9 mouse cellular contexts compared by ENCODE assay signal in genomic region chr15:84393341-84393740, GRCm38 (mm10). TPM values are rescaled to one million over a fixed set of nuclear protein-coding genes. Genes with fewer than 3 reads are reported as not detected.
DNase-seq lines count a peak whose midpoint lies in the region; ATAC-seq and TF ChIP-seq lines count a peak whose summit lies in the region.
"Had no signal": no experiment of that assay in that cellular context is flagged by ENCODE, and none has a peak within 500 bp of the region (broad histone marks: within the 10 kb centered on the region; RNA-seq: fewer than 3 reads in every experiment).

No protein-coding gene starts in this region.

- no peaks in the 10 kb centered on the region for H3K36me3 ChIP-seq in forebrain, embryonic 10.5 days (replicated peaks)
- no peaks in the 10 kb centered on the region for H3K36me3 ChIP-seq in forebrain, embryonic 11.5 days (ENCODE audit: control insufficient read depth, insufficient read depth, low read length)
- H3K36me3 ChIP-seq in spleen, adult 2 months (ENCODE audit: control insufficient read depth, insufficient read depth, low read length) = no peaks in the 10 kb centered on the region
- H3K36me3 ChIP-seq in intestine, embryonic 15.5 days = no peaks in the 10 kb centered on the region
- H3K36me3 ChIP-seq: liver, embryonic 13.5 days had no signal

- H3K27ac ChIP-seq in forebrain, embryonic 10.5 days = peak overlapping the region; percentile 3; the same call in 1 of the 2 replicates
- no peak overlapping the region for H3K27ac ChIP-seq in forebrain, embryonic 11.5 days (ENCODE audit: low read depth, low read length)
- no peak overlapping the region for H3K27ac ChIP-seq in spleen, adult 2 months (ENCODE audit: insufficient read depth, low read length)
- H3K27ac ChIP-seq in intestine, embryonic 15.5 days = no peak overlapping the region
- H3K27ac ChIP-seq: liver, embryonic 13.5 days had no signal

- no peaks in the 10 kb centered on the region for H3K27me3 ChIP-seq in forebrain, embryonic 10.5 days (ENCODE audit: poor library complexity, severe bottlenecking)
- H3K27me3 ChIP-seq in forebrain, embryonic 11.5 days (ENCODE audit: control insufficient read depth, insufficient read depth, low read length) = no peaks in the 10 kb centered on the region; the same call in 1 of the 2 replicates
- no peaks in the 10 kb centered on the region for H3K27me3 ChIP-seq in spleen, adult 2 months (ENCODE audit: control insufficient read depth, insufficient read depth, low read length)
- no peaks in the 10 kb centered on the region for H3K27me3 ChIP-seq in intestine, embryonic 15.5 days (replicated peaks)
- H3K27me3 ChIP-seq: liver, embryonic 13.5 days had no signal

- WGBS in forebrain, embryonic 10.5 days = 52% methylated on average over 6 of the region's 6 CpGs
- WGBS in forebrain, embryonic 11.5 days = 53% methylated on average over 6 of the region's 6 CpGs
- WGBS in spleen, adult 2 months = 83% methylated on average over 6 of the region's 6 CpGs
- WGBS in intestine, embryonic 15.5 days = 36% methylated on average over 6 of the region's 6 CpGs

- ATAC-seq in forebrain, embryonic 11.5 days (replicated peaks; ENCODE audit: low FRiP score) = no peak
- peak; percentile 40 for ATAC-seq in intestine, embryonic 15.5 days
- no peak for ATAC-seq in frontal cortex, adult (ENCODE audit: low TSS enrichment)

- H3K4me2 ChIP-seq in forebrain, embryonic 11.5 days (ENCODE audit: low read depth, low read length, severe bottlenecking) = no peak overlapping the region
- H3K4me2 ChIP-seq in intestine, embryonic 15.5 days (replicated peaks) = no peak overlapping the region
- H3K4me2 ChIP-seq: liver, embryonic 13.5 days had no signal

- no peak overlapping the region for H3K4me3 ChIP-seq in forebrain, embryonic 10.5 days
- H3K4me3 ChIP-seq in forebrain, embryonic 11.5 days (ENCODE audit: low read depth, low read length) = no peak overlapping the region
- no peak overlapping the region for H3K4me3 ChIP-seq in spleen, adult 2 months (ENCODE audit: extremely low read depth, insufficient read depth, insufficient read length)
- no peak overlapping the region for H3K4me3 ChIP-seq in intestine, embryonic 15.5 days (replicated peaks)
- H3K4me3 ChIP-seq: liver, embryonic 13.5 days had no signal

- H3K4me1 ChIP-seq in forebrain, embryonic 10.5 days = peaks cover 17% of the 10 kb centered on the region
- 0 out of 2 replicates have a peak, but pooled peaks cover 2% of the 10 kb centered on the region for H3K4me1 ChIP-seq in forebrain, embryonic 11.5 days (replicated peaks; ENCODE audit: control insufficient read depth, insufficient read depth, low read length)
- no peaks in the 10 kb centered on the region for H3K4me1 ChIP-seq in spleen, adult 2 months (ENCODE audit: control insufficient read depth, insufficient read depth, insufficient read length)
- 0 out of 2 replicates have a peak, but pooled peaks cover 13% of the 10 kb centered on the region for H3K4me1 ChIP-seq in intestine, embryonic 15.5 days (replicated peaks)

- H3K9ac ChIP-seq in forebrain, embryonic 11.5 days (ENCODE audit: low read length) = no peak overlapping the region
- H3K9ac ChIP-seq in intestine, embryonic 15.5 days = no peak overlapping the region
- H3K9ac ChIP-seq: liver, embryonic 13.5 days had no signal

- peaks cover 9% of the 10 kb centered on the region; the same call in 1 of the 2 replicates for H3K9me3 ChIP-seq in forebrain, embryonic 10.5 days
- H3K9me3 ChIP-seq in forebrain, embryonic 11.5 days (ENCODE audit: control insufficient read depth, low read length) = no peaks in the 10 kb centered on the region
- H3K9me3 ChIP-seq in intestine, embryonic 15.5 days = no peaks in the 10 kb centered on the region
- H3K9me3 ChIP-seq: liver, embryonic 13.5 days had no signal

- no peak for DNase-seq in forebrain, embryonic 10.5 days (ENCODE audit: extremely low spot score, low spot score)
- DNase-seq in forebrain, embryonic 11.5 days (ENCODE audit: low spot score) = no peak
- no peak for DNase-seq in spleen, adult 2 months (ENCODE audit: low read depth in 1 of 2, low spot score in 2 of 2)
- DNase-seq in spleen, postnatal 14 days (ENCODE audit: low spot score in 2 of 2) = no peak
- peak; percentile 56 for DNase-seq in retina, postnatal 7 days (ENCODE audit: low read depth, low spot score)
- DNase-seq in cerebellum, postnatal 4 days (ENCODE audit: low spot score in 2 of 2) = no peak
- DNase-seq: liver, embryonic 13.5 days had no signal

- no peak for TF ChIP-seq POLR2A in spleen, adult 2 months (IDR thresholded peaks at IDR 0.05; ENCODE audit: low read depth, low read length)

- TF ChIP-seq CTCF in spleen, adult 2 months (IDR thresholded peaks at IDR 0.05; ENCODE audit: extremely low read depth, insufficient read depth, insufficient read length, insufficient replicate concordance) = peak; percentile 6; the same call in 1 of the 2 replicates

RNA-seq across cellular contexts. Expression of gene Shisal1, which starts 53.6 kb away (rescaled TPM):
- polyA plus RNA-seq in forebrain, embryonic 10.5 days (2016; fragmentation: Nextera tagmentation; extraction: Ambion mirVana) = 1.0 TPM in 2 replicates
- 3.8 and 4.4 TPM in 2 replicates for polyA plus RNA-seq in forebrain, embryonic 11.5 days (2014; fragmentation: Nextera tagmentation; extraction: Ambion mirVana)
- polyA plus RNA-seq in spleen, adult 2 months (2012; rRNA removed) = 0.42 and 0.62 TPM in 2 replicates
- 2.2 and 2.3 TPM in 2 replicates for polyA plus RNA-seq in intestine, embryonic 15.5 days (2015; fragmentation: Nextera tagmentation; extraction: Ambion mirVana)
